Mouse (Mus musculus) MEL (cell line): Measurements from ENCODE around the gene Maged2. TPM values are rescaled to one million over a fixed set of nuclear protein-coding genes. Genes with fewer than 3 reads are reported as not detected.

Source experiments
- DNase-seq: peaks from one replicate; pipeline ENCODE4 v3.0.0; 2011; ENCODE audit warnings: low read depth, low spot score
- H3K27ac ChIP-seq: 2 replicates; pipeline ENCODE4 v1.5.1; 2012; ENCODE audit warnings: low read depth, mild to moderate bottlenecking, control low read depth, low read length, moderate library complexity; ENCODE audit not compliant: control insufficient read depth
- H3K27me3 ChIP-seq, 2 experiments: fragments of 150-350 bp in 1 of 2; sonication (generic) in 1 of 2; 2 replicates each; pipeline ENCODE4 v1.6.1; 2012; ENCODE audit warnings: low read length in 2 of 2, mild to moderate bottlenecking in 2 of 2, improper control_type of control experiment in 1 of 2, moderate library complexity in 1 of 2; ENCODE audit not compliant: insufficient read depth in 2 of 2, control insufficient read depth in 1 of 2
- H3K36me3 ChIP-seq, 2 experiments: 2 replicates each; pipeline ENCODE4 v1.6.1; 2012 to 2014; ENCODE audit warnings: low read length in 2 of 2, improper control_type of control experiment in 1 of 2, inconsistent platforms in 1 of 2, mild to moderate bottlenecking in 1 of 2; ENCODE audit not compliant: insufficient read depth in 2 of 2, control insufficient read depth in 1 of 2
- H3K4me1 ChIP-seq, 2 experiments: fragments of 150-350 bp in 1 of 2; sonication (generic) in 1 of 2; 2 replicates each; pipeline ENCODE4 v1.6.1; 2012; ENCODE audit warnings: low read length in 2 of 2, improper control_type of control experiment in 1 of 2, mild to moderate bottlenecking in 1 of 2; ENCODE audit not compliant: insufficient read depth in 2 of 2, control insufficient read depth in 1 of 2
- H3K4me3 ChIP-seq, 2 experiments: fragments of 150-350 bp in 1 of 2; sonication (generic) in 1 of 2; 2 replicates each; pipeline ENCODE4 v1.5.1; 2012; ENCODE audit warnings: low read depth in 2 of 2, low read length in 2 of 2, mild to moderate bottlenecking in 2 of 2, moderate library complexity in 2 of 2, control low read depth in 1 of 2, improper control_type of control experiment in 1 of 2; ENCODE audit not compliant: control insufficient read depth in 1 of 2, insufficient read depth in 1 of 2
- H3K79me2 ChIP-seq: 2 replicates; pipeline ENCODE4 v1.6.1; 2012; ENCODE audit warnings: mild to moderate bottlenecking, low read length, moderate library complexity; ENCODE audit not compliant: control insufficient read depth, poor library complexity, insufficient read depth
- H3K9ac ChIP-seq: 2 replicates; pipeline ENCODE4 v1.6.1; 2012; ENCODE audit warnings: low read depth, mild to moderate bottlenecking, control low read depth, low read length, moderate library complexity; ENCODE audit not compliant: control insufficient read depth, poor library complexity, severe bottlenecking
- H3K9me3 ChIP-seq: fragments of 150-350 bp; sonication (generic); replicated peaks from 2 replicates; pipeline ENCODE4 v1.6.1; 2012; ENCODE audit warnings: mild to moderate bottlenecking, low read length, improper control_type of control experiment, moderate library complexity; ENCODE audit not compliant: insufficient read depth
- CHD1 ChIP-seq: IDR thresholded peaks from 2 replicates; pipeline ENCODE4 v1.6.1; 2012; ENCODE audit warnings: low read depth, mild to moderate bottlenecking, inconsistent platforms, low read length, improper control_type of control experiment
- E2F4 ChIP-seq: IDR thresholded peaks from 2 replicates; pipeline ENCODE4 v1.6.1; 2011; ENCODE audit warnings: low read depth, low read length, improper control_type of control experiment, borderline replicate concordance
- GABPA ChIP-seq: IDR thresholded peaks from 2 replicates; pipeline ENCODE4 v1.6.1; 2012; ENCODE audit warnings: low read depth, mild to moderate bottlenecking, inconsistent platforms, low read length, improper control_type of control experiment, moderate library complexity
- GATA1 ChIP-seq: IDR thresholded peaks from 2 replicates; pipeline ENCODE4 v1.6.1; 2011; ENCODE audit warnings: low read depth, low read length, improper control_type of control experiment
- MAFK ChIP-seq: IDR thresholded peaks from 2 replicates; pipeline ENCODE4 v1.6.1; 2011; ENCODE audit warnings: low read depth, mild to moderate bottlenecking, low read length, improper control_type of control experiment, borderline replicate concordance
- MAZ ChIP-seq: IDR thresholded peaks from 2 replicates; pipeline ENCODE4 v1.6.1; 2012; ENCODE audit warnings: low read depth, mild to moderate bottlenecking, inconsistent platforms, low read length, improper control_type of control experiment
- MEF2A ChIP-seq: IDR thresholded peaks from 2 replicates; pipeline ENCODE4 v1.6.1; 2014; ENCODE audit warnings: low read depth, mild to moderate bottlenecking, inconsistent platforms, low read length, improper control_type of control experiment; ENCODE audit not compliant: poor library complexity, insufficient replicate concordance, severe bottlenecking; ENCODE audit errors: extremely low read depth
- POLR2AphosphoS5 ChIP-seq: IDR thresholded peaks from 2 replicates; pipeline ENCODE4 v1.6.1; 2012; ENCODE audit warnings: low read depth, borderline replicate concordance, mild to moderate bottlenecking, inconsistent platforms, low read length, moderate library complexity, mixed read lengths
- RAD21 ChIP-seq: IDR thresholded peaks from 2 replicates; pipeline ENCODE4 v1.6.1; 2011; ENCODE audit warnings: mild to moderate bottlenecking, low read depth, low read length, improper control_type of control experiment
- RCOR1 ChIP-seq: IDR thresholded peaks from 2 replicates; pipeline ENCODE4 v1.6.1; 2012; ENCODE audit warnings: low read depth, mild to moderate bottlenecking, inconsistent platforms, low read length, improper control_type of control experiment
- TBP ChIP-seq: IDR thresholded peaks from 2 replicates; pipeline ENCODE4 v1.8.0; 2011; ENCODE audit warnings: low read depth, low read length, improper control_type of control experiment
- UBTF ChIP-seq: IDR thresholded peaks from 2 replicates; pipeline ENCODE4 v1.6.1; 2012; ENCODE audit warnings: low read depth, mild to moderate bottlenecking, inconsistent platforms, low read length, improper control_type of control experiment, moderate library complexity, borderline replicate concordance; ENCODE audit not compliant: insufficient read depth
- USF1 ChIP-seq: IDR thresholded peaks from 2 replicates; pipeline ENCODE4 v1.6.1; 2014; ENCODE audit warnings: low read depth, mild to moderate bottlenecking, inconsistent platforms, low read length, improper control_type of control experiment, moderate library complexity
- ZMIZ1 ChIP-seq: IDR thresholded peaks from 2 replicates; pipeline ENCODE4 v1.6.1; 2012; ENCODE audit warnings: low read depth, mild to moderate bottlenecking, inconsistent platforms, low read length, improper control_type of control experiment, moderate library complexity
- polyA plus RNA-seq, 2 experiments: library from polyadenylated mRNA; stranded (reverse) in 1 of 2; unstranded in 1 of 2; fragments of >175 nt in 1 of 2; fragments of >200 nt in 1 of 2; gene quantifications; 2 replicates each; pipeline versions ENCODE4 v1.2.1 to v1.2.4; 2012; ENCODE audit warnings: low replicate concordance in 2 of 2, low read depth in 1 of 2; ENCODE audit not compliant: insufficient read length in 2 of 2, insufficient read depth in 1 of 2, missing spikeins in 1 of 2
- total RNA-seq: library from RNA; depleted of rRNA; stranded (reverse); fragments of 300-350 nt; gene quantifications from 2 replicates; pipeline ENCODE4 v1.2.3, GENCODE M21; 2012

The Maged2 gene
- total and polyA plus RNA-seq, 3 experiments, result not detected

- Histone ChIP-seq H3K27ac (no peak overlapping the region), H3K36me3 (no peaks in the 10 kb centered on the region), H3K4me1 (no peaks in the 10 kb centered on the region), H3K4me3 (no peak overlapping the region)
- TF ChIP-seq TBP (no peak), USF1 (no peak), RCOR1 (no peak), MAZ (no peak), GATA1 (no peak), UBTF (no peak), CHD1 (no peak), GABPA (no peak), POLR2AphosphoS5 (no peak), MAFK (no peak), RAD21 (no peak)
- TF ChIP-seq, all 39 proteins: peak for 0
- Histone ChIP-seq H3K9ac (no peak overlapping the region), H3K9me3 (no peaks in the 10 kb centered on the region), H3K79me2 (no peaks in the 10 kb centered on the region), H3K27me3 (no peaks in the 10 kb centered on the region)
- no peak for DNase-seq
Observed at GRCm38 (mm10) chrX:150830297-150830696, 16.2 kb upstream of the Maged2 start.

- Histone ChIP-seq H3K9me3 (no peaks in the 10 kb centered on the region), H3K27ac (no peak overlapping the region), H3K4me3 (no peak overlapping the region), H3K27me3 (no peaks in the 10 kb centered on the region), H3K36me3 (no peaks in the 10 kb centered on the region), H3K9ac (no peak overlapping the region), H3K79me2 (no peaks in the 10 kb centered on the region), H3K4me1 (no peaks in the 10 kb centered on the region)
- no peak for TF ChIP-seq ZMIZ1
- DNase-seq, result no peak
Observed at GRCm38 (mm10) chrX:150817278-150817677, 3.1 kb upstream of the Maged2 start.

- no peaks in the 10 kb centered on the region for H3K27me3 ChIP-seq
- TF ChIP-seq MEF2A (no peak), RCOR1 (peak; percentile 10; the same call in 1 of the 2 replicates), E2F4 (no peak)
- TF ChIP-seq, all 39 proteins: peak for 1
- H3K9me3 ChIP-seq, result no peaks in the 10 kb centered on the region
- H3K79me2 ChIP-seq, result no peaks in the 10 kb centered on the region
- no peak overlapping the region for H3K4me3 ChIP-seq
- peak; percentile 13 for DNase-seq
- H3K36me3 ChIP-seq, result no peaks in the 10 kb centered on the region
- no peaks in the 10 kb centered on the region for H3K4me1 ChIP-seq
- no peak overlapping the region for H3K27ac ChIP-seq
- no peak overlapping the region for H3K9ac ChIP-seq
Observed at GRCm38 (mm10) chrX:150815601-150816000, 1.5 kb upstream of the Maged2 start.
